Mouse (Mus musculus) erythroblast, embryonic 14.5 days (primary cell): ENCODE measurements around the gene Gata2. TPM values are rescaled to one million over a fixed set of nuclear protein-coding genes. Genes with fewer than 3 reads are reported as not detected.
"Not testable (repeated sequence)": the region's sequence is repeated elsewhere in the genome, so short reads cannot be mapped to it uniquely, and the experiment has no call there.

Experiments used
- H3K27me3 ChIP-seq: 2 replicates; pipeline ENCODE4 v1.6.1; 2012; ENCODE audit warnings: inconsistent platforms; ENCODE audit not compliant: control insufficient read depth
- H3K36me3 ChIP-seq: 2 replicates; pipeline ENCODE4 v1.6.1; 2012; ENCODE audit warnings: mild to moderate bottlenecking, inconsistent platforms; ENCODE audit not compliant: control insufficient read depth
- H3K4me1 ChIP-seq: 2 replicates; pipeline ENCODE4 v1.6.1; 2012; ENCODE audit warnings: inconsistent platforms; ENCODE audit not compliant: control insufficient read depth
- H3K4me3 ChIP-seq: replicated peaks from 2 replicates; pipeline ENCODE3; 2012; ENCODE audit warnings: moderate library complexity, mild to moderate bottlenecking, inconsistent platforms
- H3K9me3 ChIP-seq: 2 replicates; pipeline ENCODE4 v1.6.1; 2012; ENCODE audit warnings: low read length, inconsistent platforms, mixed read lengths; ENCODE audit not compliant: control insufficient read depth
- GATA1 ChIP-seq: IDR thresholded peaks from 2 replicates; pipeline ENCODE4 v1.6.1; 2012; ENCODE audit warnings: low read length, inconsistent platforms, mixed read lengths
- TAL1 ChIP-seq: IDR thresholded peaks from 3 replicates; pipeline ENCODE4 v1.6.1; 2012; ENCODE audit warnings: low read length, inconsistent platforms, mixed read lengths
- polyA plus RNA-seq: library from polyadenylated mRNA; stranded (reverse); fragments of >175 nt; gene quantifications from 2 replicates; pipeline ENCODE4 v1.2.3, GENCODE M21; 2012

Gata2 gene
- 0.62 and 0.82 TPM in 2 replicates for polyA plus RNA-seq

- H3K27me3 ChIP-seq: peaks cover 100% of the 10 kb centered on the region
- H3K4me3 ChIP-seq: no peak within 1 kb of the TSS
- H3K9me3 ChIP-seq: no peaks in the 10 kb centered on the region; the same call in 1 of the 2 replicates
- H3K4me1 ChIP-seq: peaks cover 45% of the 10 kb centered on the region
- H3K36me3 ChIP-seq: no peaks in the 10 kb centered on the region
- TF ChIP-seq GATA1: no peak
- TF ChIP-seq TAL1: no peak
Observed at GRCm38 (mm10) chr6:88193433-88194052, at the start of gene Gata2. Gene Gata2, plus strand, starts transcription at chr6:88193891.

- TF ChIP-seq TAL1 (no peak), GATA1 (no peak)
- no peaks in the 10 kb centered on the region for H3K4me1 ChIP-seq
- H3K9me3 ChIP-seq: no peaks in the 10 kb centered on the region
- peaks cover 7% of the 10 kb centered on the region; the same call in 1 of the 2 replicates for H3K27me3 ChIP-seq
- no peak overlapping the region for H3K4me3 ChIP-seq
- H3K36me3 ChIP-seq: no peaks in the 10 kb centered on the region
Observed at GRCm38 (mm10) chr6:88145793-88146192, 47.9 kb upstream of the Gata2 start.

DNA sequence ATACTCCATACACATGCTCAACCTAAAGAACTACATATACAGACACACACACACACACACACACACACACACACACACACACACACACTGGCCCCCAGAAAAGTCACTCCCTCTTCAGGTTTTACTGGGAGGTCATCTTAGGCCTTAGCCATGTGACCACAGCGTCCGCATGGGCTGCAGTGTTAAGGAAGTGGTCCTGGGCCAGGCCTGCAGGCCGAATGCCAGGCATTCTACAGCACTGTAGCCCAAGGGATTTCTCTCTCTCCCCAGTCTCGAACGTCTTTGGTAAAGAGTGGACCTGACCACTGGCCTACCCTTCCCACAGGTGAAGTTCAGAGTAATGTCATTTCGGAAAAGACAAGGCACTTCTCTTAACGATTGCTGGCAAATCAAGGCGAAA lies 47.1 kb upstream of the Gata2 start:
- no peak overlapping the region for H3K4me3 ChIP-seq
- H3K36me3 ChIP-seq: no peaks in the 10 kb centered on the region
- H3K4me1 ChIP-seq: no peaks in the 10 kb centered on the region
- H3K9me3 ChIP-seq: no peaks in the 10 kb centered on the region
- TF ChIP-seq GATA1: no peak
- peaks cover 7% of the 10 kb centered on the region; the same call in 1 of the 2 replicates for H3K27me3 ChIP-seq

DNA sequence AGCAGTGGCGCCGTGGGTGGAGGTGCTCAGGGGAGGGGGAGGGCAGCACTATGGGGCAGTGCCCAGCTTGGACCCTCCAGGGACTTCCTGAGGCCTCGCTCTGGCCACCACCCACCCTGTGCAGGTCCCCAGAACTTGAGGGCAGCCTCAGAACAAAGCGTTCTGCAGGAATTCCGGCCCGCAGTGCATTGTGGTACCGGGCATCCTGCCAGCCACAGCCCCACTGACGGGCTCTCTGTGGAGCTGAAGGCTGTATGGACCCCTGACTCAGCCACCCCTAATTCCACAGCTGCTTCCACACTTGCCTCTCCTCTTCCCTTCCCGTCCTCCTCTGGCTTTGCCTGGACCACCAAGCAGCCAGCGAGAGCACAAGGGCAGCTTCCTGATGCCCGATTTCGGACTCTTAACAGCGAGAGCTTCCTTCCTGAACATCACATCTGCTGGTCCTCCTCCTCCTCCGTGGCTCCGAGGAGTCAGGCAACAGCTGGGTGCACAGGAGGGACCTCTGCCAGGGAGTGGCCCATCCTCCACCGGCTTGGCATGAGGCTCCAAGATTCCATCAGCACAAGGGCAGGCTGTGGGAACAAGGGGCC lies 46.2 kb upstream of the Gata2 start:
- peaks cover 7% of the 10 kb centered on the region; the same call in 1 of the 2 replicates for H3K27me3 ChIP-seq
- no peak overlapping the region for H3K4me3 ChIP-seq
- H3K4me1 ChIP-seq: peaks cover 4% of the 10 kb centered on the region
- H3K9me3 ChIP-seq: no peaks in the 10 kb centered on the region
- TF ChIP-seq GATA1: no peak
- TF ChIP-seq TAL1: no peak
- H3K36me3 ChIP-seq: no peaks in the 10 kb centered on the region

DNA sequence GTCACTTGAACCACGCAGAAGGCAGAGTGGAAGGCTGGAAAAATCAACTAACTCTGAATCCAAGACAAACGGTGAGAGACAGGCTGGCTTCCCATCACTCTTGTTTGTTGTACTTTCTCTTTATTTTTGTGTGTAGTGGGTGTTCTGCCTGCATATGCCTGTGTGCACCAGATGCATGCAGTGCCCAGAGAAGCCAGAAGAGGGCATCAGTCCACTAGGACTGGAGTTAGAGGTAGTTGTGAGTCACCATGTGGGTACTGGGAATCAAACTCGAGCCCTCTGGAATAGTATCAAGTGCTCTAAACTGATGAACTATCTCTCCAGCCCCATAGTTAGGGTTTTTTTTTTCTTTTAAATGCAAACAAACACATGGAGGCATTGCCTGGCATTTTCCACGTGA lies 42.4 kb upstream of the Gata2 start:
- TF ChIP-seq GATA1: no peak
- TF ChIP-seq TAL1: no peak
- Histone ChIP-seq H3K36me3 (no peaks in the 10 kb centered on the region), H3K4me3 (no peak overlapping the region), H3K9me3 (peaks cover 5% of the 10 kb centered on the region), H3K27me3 (peaks cover 7% of the 10 kb centered on the region; the same call in 1 of the 2 replicates), H3K4me1 (peaks cover 20% of the 10 kb centered on the region)

- no peak overlapping the region for H3K4me3 ChIP-seq
- H3K36me3 ChIP-seq: no peaks in the 10 kb centered on the region
- peaks cover 20% of the 10 kb centered on the region for H3K4me1 ChIP-seq
- peaks cover 5% of the 10 kb centered on the region for H3K9me3 ChIP-seq
- peaks cover 6% of the 10 kb centered on the region; the same call in 1 of the 2 replicates for H3K27me3 ChIP-seq
- TF ChIP-seq GATA1 (no peak), TAL1 (no peak)
Observed at GRCm38 (mm10) chr6:88152127-88152705, 41.5 kb upstream of the Gata2 start.

DNA sequence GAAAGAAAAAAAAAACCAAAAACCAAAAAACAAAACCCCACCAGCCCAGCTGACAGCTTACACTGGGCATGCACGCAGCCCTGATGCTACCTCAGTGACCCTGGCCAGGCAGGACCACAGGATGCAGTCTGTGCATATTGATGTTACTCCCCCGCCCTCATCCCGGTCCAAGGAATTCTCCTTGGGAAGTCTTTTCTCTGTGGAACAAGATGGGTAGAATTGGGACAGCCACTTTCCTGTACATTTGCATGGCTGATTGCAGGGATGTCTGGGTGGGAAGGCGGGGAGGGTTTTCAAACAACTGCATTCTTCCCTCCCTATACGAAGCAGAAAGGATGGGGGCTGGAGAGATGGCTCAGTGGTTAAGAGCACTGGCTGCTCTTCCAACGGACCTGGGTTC lies 40.7 kb upstream of the Gata2 start:
- H3K4me3 ChIP-seq: no peak overlapping the region
- no peaks in the 10 kb centered on the region for H3K36me3 ChIP-seq
- no peaks in the 10 kb centered on the region for H3K27me3 ChIP-seq

GRCm38 (mm10) chr6:88155614-88156013 lies 38.1 kb upstream of the Gata2 start:
- H3K27me3 ChIP-seq, H3K36me3 ChIP-seq, H3K4me3 ChIP-seq, H3K9me3 ChIP-seq: not testable (repeated sequence)
- H3K4me1 ChIP-seq: peaks cover 20% of the 10 kb centered on the region

More for the DNA sequence above, 40.7 kb upstream of the Gata2 start:
- peaks cover 5% of the 10 kb centered on the region for H3K9me3 ChIP-seq
- H3K4me1 ChIP-seq: peaks cover 20% of the 10 kb centered on the region
- TF ChIP-seq TAL1 (no peak), GATA1 (no peak)

- no peak overlapping the region for H3K4me3 ChIP-seq
- H3K9me3 ChIP-seq: peaks cover 5% of the 10 kb centered on the region
- peaks cover 16% of the 10 kb centered on the region for H3K4me1 ChIP-seq
- no peaks in the 10 kb centered on the region for H3K27me3 ChIP-seq
- TF ChIP-seq TAL1 (no peak), GATA1 (no peak)
- H3K36me3 ChIP-seq: no peaks in the 10 kb centered on the region
Observed at GRCm38 (mm10) chr6:88158790-88159189, 34.9 kb upstream of the Gata2 start.
